Mouse (Mus musculus) kidney, embryonic 16.5 days (tissue): ENCODE results near the gene Ptges3l. TPM values are rescaled to one million over a fixed set of nuclear protein-coding genes. Genes with fewer than 3 reads are reported as not detected.

Experiments
- ATAC-seq: fragments of 200-750 bp; cut with Nextera tagmentation; 2 replicates; pipeline ENCODE4 v1.8.0; 2017; ENCODE audit warnings: moderate TSS enrichment; ENCODE audit not compliant: low FRiP score, low TSS enrichment
- H3K27ac ChIP-seq: fragments of 300-500 bp; sonication (generic); 2 replicates; pipeline ENCODE4 v1.5.1; 2014; ENCODE audit warnings: low read length
- H3K27me3 ChIP-seq: fragments of 300-500 bp; sonication (generic); 2 replicates; pipeline ENCODE4 v1.6.1; 2014; ENCODE audit warnings: low read length, control low read depth, mixed read lengths; ENCODE audit not compliant: insufficient read depth
- H3K36me3 ChIP-seq: fragments of 300-500 bp; sonication (generic); 2 replicates; pipeline ENCODE4 v1.6.1; 2014; ENCODE audit warnings: low read length, control low read depth, mixed read lengths; ENCODE audit not compliant: insufficient read depth
- H3K4me1 ChIP-seq: fragments of 300-500 bp; sonication (generic); 2 replicates; pipeline ENCODE4 v1.6.1; 2014; ENCODE audit warnings: low read length, control low read depth, mixed read lengths; ENCODE audit not compliant: insufficient read depth
- H3K4me2 ChIP-seq: fragments of 300-500 bp; sonication (generic); replicated peaks from 2 replicates; pipeline ENCODE4 v1.6.1; 2014; ENCODE audit warnings: low read depth, low read length
- H3K4me3 ChIP-seq: fragments of 300-500 bp; sonication (generic); 2 replicates; pipeline ENCODE4 v1.5.1; 2014; ENCODE audit warnings: mild to moderate bottlenecking, low read length
- H3K9ac ChIP-seq: fragments of 300-500 bp; sonication (generic); replicated peaks from 2 replicates; pipeline ENCODE4 v1.6.1; 2014; ENCODE audit warnings: low read length
- H3K9me3 ChIP-seq: fragments of 300-500 bp; sonication (generic); 2 replicates; pipeline ENCODE4 v1.6.1; 2016; ENCODE audit warnings: low read length, control low read depth
- WGBS: fragments of 180-500 bp; shearing (Covaris S2); extraction: QIAGEN DNeasy Blood & Tissue Kit; methylation state at CpG from one replicate; pipeline ENCODE4 v1.1.7; 2014; 5-methylcytosine and 5-hydroxymethylcytosine counted together
- polyA plus RNA-seq: library from polyadenylated mRNA; unstranded; fragments of >200 nt; fragmentation: Nextera tagmentation; extraction: Ambion mirVana; gene quantifications from 2 replicates; pipeline ENCODE4 v1.2.1, GENCODE M21; 2015

Gene Ptges3l
- polyA plus RNA-seq, 1 experiment from 2014 or later: 10.9 TPM

DNA sequence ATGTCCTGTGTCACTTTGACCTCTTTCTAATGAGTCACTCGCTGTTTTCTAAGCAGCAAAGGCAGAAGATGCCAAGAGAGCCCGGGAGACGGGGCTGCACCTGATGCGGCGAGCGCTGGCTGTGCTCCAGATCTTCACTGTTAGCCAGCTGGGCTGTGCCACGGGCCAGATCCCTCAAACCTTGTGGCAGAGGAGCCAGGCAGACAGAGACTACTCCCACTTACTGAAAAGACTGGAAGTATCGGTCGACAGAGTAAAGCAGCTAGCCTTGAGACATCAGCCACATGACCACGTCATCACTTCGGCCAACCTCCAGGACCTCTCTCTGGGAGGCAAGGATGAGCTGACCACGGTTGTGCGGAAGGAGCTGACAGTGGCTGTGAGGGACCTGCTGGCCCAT, 8.3 kb upstream of the Ptges3l start:
- Histone ChIP-seq H3K4me2 (no peak overlapping the region), H3K4me1 (no peaks in the 10 kb centered on the region), H3K4me3 (no peak overlapping the region), H3K36me3 (peaks cover 52% of the 10 kb centered on the region), H3K9ac (no peak overlapping the region), H3K27ac (no peak overlapping the region), H3K9me3 (no peaks in the 10 kb centered on the region), H3K27me3 (no peaks in the 10 kb centered on the region)
- ATAC-seq: no peak
- 88% methylated on average over 13 of the region's 13 CpGs for WGBS

DNA sequence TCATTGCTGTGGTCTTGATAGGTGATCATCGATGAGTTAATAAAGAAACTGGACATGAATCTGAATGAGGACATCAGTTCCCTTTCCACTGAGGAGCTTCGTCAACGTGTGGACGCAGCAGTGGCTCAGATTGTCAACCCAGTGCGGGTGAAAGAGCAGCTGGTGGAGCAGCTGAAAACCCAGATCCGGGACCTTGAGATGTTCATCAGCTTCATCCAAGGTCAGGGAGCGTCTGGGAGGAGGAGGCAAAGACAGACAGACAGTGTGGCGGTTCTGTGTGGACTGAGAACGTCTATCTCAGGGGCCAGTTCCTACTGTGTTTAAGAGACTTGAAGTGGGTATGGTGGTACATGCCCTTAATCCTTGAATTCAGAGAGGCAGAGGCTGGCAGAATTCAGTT, 6.2 kb upstream of the Ptges3l start:
- H3K36me3 ChIP-seq: peaks cover 52% of the 10 kb centered on the region
- H3K4me3 ChIP-seq: no peak overlapping the region
- WGBS: 92% methylated on average over 9 of the region's 9 CpGs
- no peaks in the 10 kb centered on the region for H3K27me3 ChIP-seq
- H3K27ac ChIP-seq: no peak overlapping the region
- H3K9me3 ChIP-seq: no peaks in the 10 kb centered on the region
- H3K4me1 ChIP-seq: peaks cover 8% of the 10 kb centered on the region
- no peak overlapping the region for H3K4me2 ChIP-seq
- H3K9ac ChIP-seq: no peak overlapping the region
- no peak for ATAC-seq

DNA sequence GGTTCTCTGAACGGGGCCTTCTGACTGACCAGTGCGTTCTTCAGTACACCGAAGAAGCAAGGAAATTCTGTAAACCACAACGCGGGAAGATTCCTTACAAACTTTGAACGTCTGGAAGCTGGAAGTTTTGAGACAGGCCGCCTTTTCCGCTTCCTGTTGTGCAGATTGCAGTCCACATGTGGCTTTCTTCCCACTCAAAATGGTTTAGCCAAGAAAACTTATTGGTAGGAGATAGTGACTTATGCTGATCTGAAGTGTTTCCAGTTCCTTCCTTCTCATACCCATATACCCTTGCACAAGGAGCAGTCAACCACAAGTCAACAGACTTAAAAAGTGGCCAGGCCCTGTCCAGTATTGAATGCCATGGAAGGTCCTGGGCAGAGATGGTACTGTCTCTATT, 1.0 kb upstream of the Ptges3l start:
- ATAC-seq: no peak

DNA sequence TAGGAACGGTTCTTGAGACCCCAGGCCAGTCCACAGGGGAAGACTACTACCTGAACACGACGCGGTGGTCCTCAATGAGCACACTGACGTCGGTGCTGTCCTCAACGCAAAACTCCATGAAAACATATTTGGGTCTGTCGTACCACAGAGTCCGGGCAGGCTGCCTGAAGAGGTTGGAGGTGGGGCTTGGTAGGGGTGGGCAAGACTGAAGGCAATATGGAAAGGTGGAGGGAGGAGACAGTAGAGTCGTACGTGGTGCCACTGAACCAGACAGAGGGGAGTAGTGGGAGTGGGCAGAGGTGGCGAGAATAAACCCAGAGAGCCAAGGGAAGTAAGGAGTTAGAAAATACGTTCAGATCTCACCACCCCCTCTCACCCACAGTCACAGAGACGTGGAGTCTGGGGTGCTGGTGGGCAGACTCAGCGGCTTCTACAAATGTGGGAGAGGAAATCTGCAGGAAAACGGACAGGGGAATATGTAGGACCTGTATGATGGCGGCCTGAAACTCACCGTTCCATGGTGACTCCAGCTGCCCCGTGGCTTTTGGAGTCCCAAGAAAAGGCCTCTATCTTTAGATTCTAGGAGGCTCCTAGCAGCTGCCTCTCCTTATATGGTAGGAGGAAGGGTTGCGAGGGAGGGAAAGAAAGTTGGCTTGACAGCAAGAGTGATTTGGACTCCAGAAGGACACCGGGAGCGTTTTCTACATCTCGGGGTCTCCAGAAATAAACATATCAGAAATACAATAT, 855 bp downstream of the Ptges3l start, which contains the start of gene Gm27029:
Gene Gm27029 (minus strand): TSS at position 692 of the 747 bp plus-strand sequence.
- H3K4me3 ChIP-seq: peak within 1 kb of the TSS; percentile 67
- 0 out of 2 replicates have a peak, but pooled peaks cover under 1% of the 10 kb centered on the region for H3K36me3 ChIP-seq
- peaks cover 24% of the 10 kb centered on the region for H3K4me1 ChIP-seq
- H3K27ac ChIP-seq: peak within 1 kb of the TSS; percentile 90
- no peaks in the 10 kb centered on the region for H3K27me3 ChIP-seq
- H3K4me2 ChIP-seq: peak within 1 kb of the TSS; percentile 80
- 5% methylated on average over 23 of the region's 23 CpGs for WGBS
- H3K9me3 ChIP-seq: no peaks in the 10 kb centered on the region
- H3K9ac ChIP-seq: peak within 1 kb of the TSS; percentile 77
- ATAC-seq: peak; percentile 66

More for the DNA sequence above, 1.0 kb upstream of the Ptges3l start:
- H3K27ac ChIP-seq: no peak overlapping the region
- peaks cover 24% of the 10 kb centered on the region for H3K4me1 ChIP-seq
- no peaks in the 10 kb centered on the region for H3K9me3 ChIP-seq
- peak overlapping the region; percentile 80 for H3K4me2 ChIP-seq
- H3K4me3 ChIP-seq: peak overlapping the region; percentile 67
- 58% methylated on average over 8 of the region's 8 CpGs for WGBS
- peaks cover 14% of the 10 kb centered on the region for H3K36me3 ChIP-seq
- H3K27me3 ChIP-seq: no peaks in the 10 kb centered on the region
- H3K9ac ChIP-seq: 0 out of 2 replicates have a peak overlapping the region, but pooled peaks have one; percentile 43

DNA sequence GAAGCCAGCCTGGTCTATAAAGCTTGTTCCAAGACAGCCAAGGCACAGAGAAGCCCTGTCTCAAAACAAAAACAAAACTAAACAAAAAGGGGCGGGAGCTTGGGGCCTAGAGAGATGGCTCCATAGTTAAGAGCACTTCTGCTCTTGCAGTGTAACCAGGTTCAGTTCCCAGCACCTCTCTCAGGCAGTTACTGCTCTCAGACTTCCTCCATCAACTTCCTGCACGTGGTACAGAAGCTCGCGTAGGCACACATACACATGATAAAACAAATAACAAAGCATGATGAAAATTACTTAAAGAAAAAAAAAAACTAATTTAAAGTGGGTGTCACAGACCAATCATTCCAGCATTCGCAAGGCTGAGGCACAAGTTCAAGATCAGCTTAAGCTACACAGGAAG, 5.0 kb downstream of the Ptges3l start:
- Histone ChIP-seq H3K9ac (no peak overlapping the region), H3K27me3 (no peaks in the 10 kb centered on the region), H3K36me3 (no peaks in the 10 kb centered on the region), H3K4me1 (peaks cover 15% of the 10 kb centered on the region), H3K4me2 (no peak overlapping the region), H3K9me3 (no peaks in the 10 kb centered on the region), H3K27ac (no peak overlapping the region), H3K4me3 (no peak overlapping the region)
- WGBS: 92% methylated on average over 5 of the region's 5 CpGs
- no peak for ATAC-seq

DNA sequence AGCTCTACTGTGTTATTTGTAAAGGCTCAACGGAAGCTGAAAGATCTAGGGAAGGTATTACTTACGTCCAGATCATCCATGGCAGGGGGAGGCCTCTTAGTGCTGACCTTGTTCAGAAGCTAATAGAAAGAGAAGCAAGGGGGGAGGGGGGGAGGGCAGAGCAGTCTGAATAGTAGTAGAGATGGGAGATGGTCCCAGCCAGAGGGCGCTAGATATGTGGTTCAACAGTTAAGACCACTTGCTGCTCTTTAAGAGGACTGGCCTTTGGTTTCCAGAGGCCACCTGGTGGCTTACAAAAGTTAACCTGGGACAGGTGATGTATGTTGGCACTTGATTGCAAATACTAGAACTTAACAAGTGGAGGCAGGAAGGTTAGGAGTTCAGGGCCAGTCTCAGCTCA, 5.5 kb downstream of the Ptges3l start:
- H3K27me3 ChIP-seq: no peaks in the 10 kb centered on the region
- H3K27ac ChIP-seq: no peak overlapping the region
- H3K9me3 ChIP-seq: no peaks in the 10 kb centered on the region
- no peak overlapping the region for H3K9ac ChIP-seq
- H3K36me3 ChIP-seq: no peaks in the 10 kb centered on the region
- H3K4me2 ChIP-seq: no peak overlapping the region
- no peak for ATAC-seq
- H3K4me1 ChIP-seq: peaks cover 15% of the 10 kb centered on the region
- H3K4me3 ChIP-seq: no peak overlapping the region
- 41% methylated on average over 3 of the region's 3 CpGs for WGBS

DNA sequence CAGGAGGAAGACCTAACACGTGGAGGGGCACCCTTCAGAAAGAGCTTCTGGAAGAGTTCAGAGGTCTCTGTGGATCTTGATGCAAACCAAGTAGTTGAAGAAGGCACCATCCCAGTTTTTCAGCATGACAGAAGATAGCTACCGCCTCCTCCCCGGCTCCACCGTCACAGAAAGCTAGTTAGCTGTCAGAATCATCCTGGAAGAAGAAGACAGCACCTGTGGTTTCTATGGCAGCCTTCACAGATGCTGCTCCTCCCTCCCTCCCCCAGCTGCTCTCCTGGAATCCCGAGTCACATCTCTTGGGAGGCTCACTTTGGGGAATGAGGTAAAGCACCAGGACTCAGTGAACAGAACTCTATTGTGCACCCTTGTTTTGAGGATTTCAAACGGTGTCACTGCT, 6.1 kb downstream of the Ptges3l start:
- Histone ChIP-seq H3K27me3 (no peaks in the 10 kb centered on the region), H3K4me1 (peaks cover 13% of the 10 kb centered on the region), H3K9me3 (no peaks in the 10 kb centered on the region), H3K9ac (no peak overlapping the region), H3K4me3 (no peak overlapping the region), H3K4me2 (no peak overlapping the region), H3K27ac (no peak overlapping the region), H3K36me3 (no peaks in the 10 kb centered on the region)
- 59% methylated on average over 6 of the region's 6 CpGs for WGBS
- ATAC-seq: no peak

DNA sequence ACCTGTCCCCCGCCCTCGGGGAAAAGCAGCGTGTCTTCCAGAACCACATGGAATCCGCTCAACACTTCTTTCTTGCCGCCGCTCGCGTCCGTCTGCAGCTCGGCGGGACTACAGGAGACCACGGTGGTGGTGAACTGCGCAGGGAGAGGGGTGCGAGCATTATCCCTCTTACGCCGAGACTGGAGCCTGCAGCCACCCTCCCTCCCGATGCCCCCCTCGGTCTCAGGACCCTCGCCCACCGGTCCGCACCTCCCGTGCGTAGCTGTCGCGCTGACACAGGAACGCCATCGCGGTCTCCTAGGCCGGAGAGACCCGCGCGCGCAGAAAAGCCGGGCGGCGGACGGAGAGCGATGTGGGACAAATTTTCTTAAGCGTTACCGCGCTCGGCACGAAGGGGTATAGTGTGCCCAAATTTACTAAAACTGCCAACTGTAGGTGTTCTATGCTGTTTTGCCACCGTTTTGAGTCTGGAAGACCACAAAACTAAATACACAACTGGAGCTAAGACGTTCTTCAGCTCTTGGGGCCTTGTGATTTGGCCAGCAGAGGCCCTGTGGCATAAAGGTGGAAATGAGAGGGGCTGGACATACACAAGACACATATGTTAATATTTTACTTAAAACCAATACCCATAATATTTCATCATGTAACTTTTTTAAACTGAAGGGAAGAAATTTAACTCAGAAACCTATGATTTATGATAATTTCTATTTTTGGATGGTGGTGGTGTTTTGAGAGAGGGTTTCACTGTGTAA, 7.9 kb downstream of the Ptges3l start, which contains the start of gene Aarsd1:
Gene Aarsd1 (minus strand): TSS at position 515 of the 755 bp plus-strand sequence.
- 0% methylated on average over 41 of the region's 45 CpGs for WGBS
- ATAC-seq: peak; percentile 81
- H3K4me1 ChIP-seq: peaks cover 7% of the 10 kb centered on the region
- peak within 1 kb of the TSS; percentile 85 for H3K4me2 ChIP-seq
- H3K9me3 ChIP-seq: no peaks in the 10 kb centered on the region
- no peaks in the 10 kb centered on the region for H3K27me3 ChIP-seq
- no peaks in the 10 kb centered on the region; the same call in 1 of the 2 replicates for H3K36me3 ChIP-seq
- peak within 1 kb of the TSS; percentile 78 for H3K4me3 ChIP-seq
- H3K9ac ChIP-seq: peak within 1 kb of the TSS; percentile 88
- peak within 1 kb of the TSS; percentile 54 for H3K27ac ChIP-seq

DNA sequence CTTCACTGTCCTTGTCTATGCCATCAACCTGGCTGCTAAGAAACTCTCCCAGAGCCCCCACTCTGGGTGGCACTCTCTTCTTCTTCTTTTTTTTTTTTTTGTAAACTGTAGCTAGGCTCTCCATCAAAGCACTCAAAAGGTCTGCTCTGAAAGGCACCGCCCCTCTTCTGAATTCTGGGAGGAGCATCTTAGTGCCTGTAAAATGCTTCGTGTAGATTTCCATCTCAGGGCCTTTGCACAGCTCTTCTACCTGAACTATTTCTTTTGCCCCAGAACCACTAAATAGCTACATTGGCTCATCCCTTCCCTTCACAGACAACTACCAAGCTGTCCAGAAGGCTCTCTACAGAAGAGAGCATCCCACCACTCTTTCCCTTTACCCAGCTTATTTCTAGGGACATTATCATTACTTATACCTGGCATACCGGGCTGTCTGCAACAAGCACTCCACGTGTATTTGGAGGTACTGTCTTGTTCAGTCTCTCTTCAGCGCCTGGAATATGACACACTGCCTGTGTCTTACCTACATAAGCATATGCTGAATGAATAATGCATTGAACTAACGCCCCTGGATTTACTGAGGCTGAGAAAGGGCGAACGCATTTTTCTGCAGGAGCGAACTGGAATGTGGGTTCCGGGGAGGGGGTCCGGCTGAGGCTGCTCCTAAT, 8.6 kb downstream of the Ptges3l start:
- Histone ChIP-seq H3K4me1 (peaks cover 7% of the 10 kb centered on the region), H3K36me3 (peaks cover 3% of the 10 kb centered on the region), H3K4me3 (peak overlapping the region; percentile 78), H3K27me3 (no peaks in the 10 kb centered on the region), H3K9me3 (no peaks in the 10 kb centered on the region), H3K4me2 (peak overlapping the region; percentile 85), H3K9ac (peak overlapping the region; percentile 88), H3K27ac (peak overlapping the region; percentile 29)
- peak; percentile 7; the same call in 1 of the 2 replicates for ATAC-seq
- 2% methylated on average over 11 of the region's 11 CpGs for WGBS
